Mouse (Mus musculus) heart, embryonic 10.5 days (tissue): ENCODE results near the gene Micu1. TPM values are rescaled to one million over a fixed set of nuclear protein-coding genes. Genes with fewer than 3 reads are reported as not detected.

Experiments used
- DNase-seq: peaks from one replicate; pipeline ENCODE4 v3.0.0-alpha.2; 2017; ENCODE audit warnings: low spot score
- H3K27ac ChIP-seq: fragments of 300-500 bp; sonication (generic); 2 replicates; pipeline ENCODE4 v1.5.1; 2016; ENCODE audit warnings: mild to moderate bottlenecking
- H3K27me3 ChIP-seq: fragments of 300-500 bp; sonication (generic); 2 replicates; pipeline ENCODE4 v1.6.1; 2016; ENCODE audit warnings: mild to moderate bottlenecking; ENCODE audit not compliant: poor library complexity, insufficient read depth, severe bottlenecking
- H3K36me3 ChIP-seq: fragments of 300-500 bp; sonication (generic); 2 replicates; pipeline ENCODE4 v1.6.1; 2016; ENCODE audit warnings: mild to moderate bottlenecking, moderate library complexity
- H3K4me1 ChIP-seq: fragments of 300-500 bp; sonication (generic); 2 replicates; pipeline ENCODE4 v1.6.1; 2016; ENCODE audit warnings: mild to moderate bottlenecking
- H3K4me3 ChIP-seq: fragments of 300-500 bp; sonication (generic); 2 replicates; pipeline ENCODE4 v1.5.1; 2016; ENCODE audit warnings: mild to moderate bottlenecking, moderate library complexity
- H3K9me3 ChIP-seq: fragments of 300-500 bp; sonication (generic); 2 replicates; pipeline ENCODE4 v1.6.1; 2016; ENCODE audit warnings: mild to moderate bottlenecking, moderate library complexity
- WGBS: fragments of 180-500 bp; shearing (Covaris S2); methylation state at CpG from one replicate; pipeline ENCODE4 v1.1.7; 2016; 5-methylcytosine and 5-hydroxymethylcytosine counted together
- polyA plus RNA-seq: library from polyadenylated mRNA; unstranded; fragments of >200 nt; fragmentation: Nextera tagmentation; extraction: Ambion mirVana; gene quantifications from 2 replicates; pipeline ENCODE4 v1.2.1, GENCODE M21; 2016

The Micu1 gene
- polyA plus RNA-seq, 1 experiment from 2014 or later = 45.4 TPM

DNA sequence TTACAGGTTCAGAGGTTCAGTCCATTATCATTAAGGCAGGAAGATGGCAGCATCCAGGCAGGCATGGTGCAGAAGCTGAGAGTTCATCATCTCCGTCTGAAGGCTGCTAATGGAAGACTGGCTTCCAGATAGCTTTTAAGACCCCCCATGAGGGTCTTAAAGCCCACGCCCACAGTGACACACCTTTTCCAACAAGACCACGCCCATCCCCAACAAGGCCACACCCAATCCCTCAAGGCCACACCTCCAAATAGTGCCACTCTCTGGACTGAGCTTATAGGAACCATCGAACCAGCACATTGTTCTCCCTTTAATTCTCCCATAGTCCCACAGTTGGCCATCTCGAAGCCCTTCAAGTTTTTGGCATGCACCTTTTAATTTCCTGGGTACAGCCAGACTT lies 2.8 kb upstream of the Micu1 start:
- WGBS = 76% methylated on average over 5 of the region's 5 CpGs
- H3K4me3 ChIP-seq = no peak overlapping the region
- no peaks in the 10 kb centered on the region for H3K9me3 ChIP-seq
- H3K36me3 ChIP-seq = no peaks in the 10 kb centered on the region
- no peak overlapping the region for H3K27ac ChIP-seq
- H3K4me1 ChIP-seq = peaks cover 19% of the 10 kb centered on the region; the same call in 1 of the 2 replicates
- DNase-seq = no peak
- no peaks in the 10 kb centered on the region for H3K27me3 ChIP-seq

DNA sequence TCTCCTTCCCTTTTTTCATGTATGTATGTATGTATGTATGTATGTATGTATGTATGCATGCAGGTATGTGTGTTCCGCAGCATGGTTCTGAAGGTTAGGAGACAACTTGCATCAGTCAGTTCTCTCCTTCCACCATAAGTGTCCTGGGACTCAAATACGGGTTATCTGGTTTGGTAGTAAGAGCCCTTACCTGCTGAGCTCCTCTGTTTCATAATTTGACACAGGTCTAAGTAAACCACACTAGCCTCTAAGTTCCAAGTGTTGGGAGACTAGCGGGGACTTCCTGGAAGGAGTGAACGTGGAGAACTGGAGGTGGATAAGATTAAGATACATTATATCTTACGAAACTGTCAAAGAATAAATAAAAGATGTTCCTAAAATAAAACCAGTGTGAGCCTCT lies 472 bp upstream of the Micu1 start:
- no peaks in the 10 kb centered on the region for H3K27me3 ChIP-seq
- no peak for DNase-seq
- WGBS = 40% methylated on average over 5 of the region's 5 CpGs
- no peaks in the 10 kb centered on the region for H3K9me3 ChIP-seq
- H3K27ac ChIP-seq = 0 out of 2 replicates have a peak overlapping the region, but pooled peaks have one; percentile 86
- H3K36me3 ChIP-seq = no peaks in the 10 kb centered on the region
- H3K4me1 ChIP-seq = peaks cover 19% of the 10 kb centered on the region; the same call in 1 of the 2 replicates
- peak overlapping the region; percentile 78 for H3K4me3 ChIP-seq

DNA sequence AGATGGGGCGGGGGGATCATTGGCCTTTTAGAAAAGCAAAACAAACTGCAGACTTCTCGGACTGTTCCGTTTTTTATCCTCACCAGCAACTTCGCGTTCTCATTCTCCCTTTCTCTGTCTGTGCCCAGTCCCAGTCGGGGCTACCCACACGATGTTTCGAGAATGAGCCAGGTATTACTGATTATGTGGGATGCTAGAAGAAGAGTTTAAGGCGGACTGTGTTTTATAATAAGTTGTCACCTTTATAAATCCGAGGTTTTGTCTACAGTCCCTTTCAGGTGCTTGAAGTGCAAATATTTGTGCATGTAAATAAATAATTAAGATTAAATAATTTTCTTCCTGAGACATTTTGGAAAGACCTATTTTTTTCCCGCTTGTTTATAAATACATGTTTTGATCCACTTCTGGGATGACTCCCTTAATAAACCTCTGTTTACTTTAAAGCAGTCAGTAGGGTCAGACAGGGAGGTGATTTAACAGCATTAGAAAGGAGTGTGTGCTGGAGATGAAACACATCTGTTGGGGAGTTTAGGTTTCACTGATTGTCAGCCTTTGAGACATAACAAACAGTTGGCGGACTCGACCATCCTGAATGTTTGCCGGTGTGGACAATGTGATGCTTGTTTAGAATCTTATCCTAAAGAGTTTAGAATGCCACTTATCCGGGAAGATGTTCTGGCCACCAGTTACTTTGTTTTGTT lies 933 bp downstream of the Micu1 start:
- peak overlapping the region; percentile 78 for H3K4me3 ChIP-seq
- 15% methylated on average over 15 of the region's 15 CpGs for WGBS
- no peaks in the 10 kb centered on the region for H3K9me3 ChIP-seq
- peaks cover 19% of the 10 kb centered on the region; the same call in 1 of the 2 replicates for H3K4me1 ChIP-seq
- no peak for DNase-seq
- no peaks in the 10 kb centered on the region for H3K36me3 ChIP-seq
- no peaks in the 10 kb centered on the region for H3K27me3 ChIP-seq
- H3K27ac ChIP-seq = peak overlapping the region; percentile 86

DNA sequence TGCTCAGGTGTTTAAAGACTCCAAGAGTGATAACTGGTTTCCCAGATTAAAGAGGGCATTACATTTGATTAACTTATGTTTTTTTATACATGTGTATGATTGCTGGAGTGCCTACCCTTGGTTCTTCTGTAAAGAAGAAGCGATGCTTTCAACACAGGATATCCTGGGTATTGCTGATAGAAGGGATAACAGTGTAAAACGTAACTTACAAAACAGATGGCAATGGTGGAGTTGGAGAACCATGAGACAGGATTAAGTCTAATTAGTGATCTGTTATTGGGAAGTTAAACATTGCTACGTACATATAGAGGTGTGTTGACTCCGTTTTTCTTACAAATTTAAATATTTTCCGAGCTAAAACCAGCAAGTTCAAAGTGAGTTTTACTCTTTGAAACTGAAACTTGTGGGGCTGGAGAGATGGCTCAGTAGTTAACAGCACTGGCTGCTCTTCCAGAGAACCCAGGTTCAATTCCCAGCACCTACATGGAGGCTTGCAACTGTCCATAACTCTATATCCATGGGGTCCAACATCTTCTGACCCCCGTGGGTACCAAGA lies 4.8 kb downstream of the Micu1 start:
- no peak for DNase-seq
- Histone ChIP-seq H3K4me3 (no peak overlapping the region), H3K27ac (no peak overlapping the region), H3K27me3 (no peaks in the 10 kb centered on the region), H3K4me1 (peaks cover 15% of the 10 kb centered on the region; the same call in 1 of the 2 replicates), H3K36me3 (peaks cover 14% of the 10 kb centered on the region), H3K9me3 (no peaks in the 10 kb centered on the region)
- 81% methylated on average over 6 of the region's 6 CpGs for WGBS

DNA sequence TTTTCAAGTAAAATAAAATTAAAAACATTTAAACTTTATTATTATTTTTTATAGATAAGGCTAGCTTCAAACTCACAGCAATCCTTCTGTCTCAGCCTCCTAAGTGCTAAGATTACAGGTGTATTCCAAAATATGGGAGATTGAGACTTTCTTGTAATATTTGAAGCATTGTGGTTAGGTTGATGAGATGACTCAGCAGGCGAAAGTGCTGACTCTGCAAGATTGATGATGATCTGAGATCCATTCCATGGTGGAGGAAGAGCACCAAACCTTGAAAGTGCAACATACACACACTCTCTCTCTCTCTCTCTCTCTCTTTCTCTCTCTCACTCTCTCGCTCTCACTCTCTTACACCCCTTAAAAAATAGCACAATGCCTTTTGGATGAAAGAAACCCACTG lies 5.3 kb downstream of the Micu1 start:
- no peak overlapping the region for H3K27ac ChIP-seq
- WGBS = 75% methylated on average over 2 of the region's 2 CpGs
- H3K9me3 ChIP-seq = no peaks in the 10 kb centered on the region

DNA sequence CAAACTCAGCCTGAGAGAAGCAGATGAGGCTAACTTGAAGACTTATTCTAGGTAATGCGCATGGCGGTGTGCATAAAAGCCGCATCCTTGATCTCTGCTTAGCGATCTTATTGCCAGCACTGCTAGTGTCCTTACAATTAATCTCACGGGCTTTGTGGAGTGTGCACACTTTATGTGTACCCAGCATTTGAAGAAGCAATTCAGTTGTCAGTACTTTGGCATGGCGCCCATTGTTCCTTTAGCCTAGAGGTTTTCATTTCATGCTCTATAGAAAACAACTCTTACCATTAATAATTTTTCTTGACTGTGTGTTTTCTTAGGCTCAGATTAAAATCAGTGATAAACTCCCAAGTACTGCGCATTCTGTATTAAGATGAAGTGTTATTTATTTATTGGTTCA lies 7.0 kb downstream of the Micu1 start:
- Histone ChIP-seq H3K27me3 (no peaks in the 10 kb centered on the region), H3K9me3 (no peaks in the 10 kb centered on the region), H3K27ac (no peak overlapping the region), H3K4me3 (no peak overlapping the region), H3K4me1 (no peaks in the 10 kb centered on the region), H3K36me3 (peaks cover 15% of the 10 kb centered on the region)
- 89% methylated on average over 7 of the region's 7 CpGs for WGBS
- no peak for DNase-seq

More for the DNA sequence above, 5.3 kb downstream of the Micu1 start:
- H3K27me3 ChIP-seq = no peaks in the 10 kb centered on the region
- DNase-seq = no peak
- no peak overlapping the region for H3K4me3 ChIP-seq
- peaks cover 15% of the 10 kb centered on the region for H3K36me3 ChIP-seq
- H3K4me1 ChIP-seq = peaks cover 12% of the 10 kb centered on the region; the same call in 1 of the 2 replicates

DNA sequence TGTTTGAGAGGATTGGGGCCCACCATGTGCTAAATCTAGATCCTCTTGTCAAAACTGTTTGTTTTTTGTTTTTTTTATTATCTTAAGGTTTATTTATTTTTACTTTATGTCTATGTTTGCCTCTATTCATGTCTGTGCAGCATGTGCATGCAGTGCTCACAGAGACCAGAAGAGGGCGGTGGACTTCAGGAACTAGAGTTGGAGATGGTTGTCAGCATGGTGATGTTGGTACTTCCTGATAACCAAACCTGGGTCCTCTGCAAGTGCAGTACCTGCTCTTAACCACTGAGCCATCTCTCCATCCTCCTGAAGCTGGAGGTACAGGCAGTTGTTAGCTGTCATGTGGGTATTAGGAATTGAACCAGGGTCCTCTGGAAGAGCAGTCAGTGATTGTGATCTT lies 8.0 kb downstream of the Micu1 start:
- no peaks in the 10 kb centered on the region for H3K4me1 ChIP-seq
- no peaks in the 10 kb centered on the region for H3K27me3 ChIP-seq
- H3K9me3 ChIP-seq = no peaks in the 10 kb centered on the region
- WGBS = 78% methylated on average over 1 of the region's 1 CpGs
- no peak for DNase-seq
- H3K4me3 ChIP-seq = no peak overlapping the region
- H3K36me3 ChIP-seq = peaks cover 15% of the 10 kb centered on the region
- no peak overlapping the region for H3K27ac ChIP-seq

DNA sequence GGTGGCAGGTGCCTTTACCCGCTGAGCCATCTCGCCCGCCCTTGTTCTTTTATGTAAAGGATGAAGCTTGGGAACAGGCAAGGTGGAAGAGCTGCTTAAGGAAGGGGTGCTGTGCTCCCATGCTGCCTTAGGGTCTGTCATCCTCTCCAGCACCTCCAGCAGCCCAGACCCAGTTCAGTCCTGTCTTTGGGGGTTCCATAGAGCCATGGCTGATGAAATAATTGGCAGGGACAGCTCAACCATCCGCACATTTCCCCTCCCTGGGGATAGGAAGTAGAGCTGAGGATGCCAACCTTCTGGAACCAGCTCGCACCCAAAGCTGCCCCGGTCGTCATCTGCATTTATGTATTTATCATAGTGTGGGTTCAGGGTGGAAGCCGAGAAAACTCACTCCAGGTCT lies 9.8 kb downstream of the Micu1 start:
- WGBS = 96% methylated on average over 8 of the region's 8 CpGs

DNA sequence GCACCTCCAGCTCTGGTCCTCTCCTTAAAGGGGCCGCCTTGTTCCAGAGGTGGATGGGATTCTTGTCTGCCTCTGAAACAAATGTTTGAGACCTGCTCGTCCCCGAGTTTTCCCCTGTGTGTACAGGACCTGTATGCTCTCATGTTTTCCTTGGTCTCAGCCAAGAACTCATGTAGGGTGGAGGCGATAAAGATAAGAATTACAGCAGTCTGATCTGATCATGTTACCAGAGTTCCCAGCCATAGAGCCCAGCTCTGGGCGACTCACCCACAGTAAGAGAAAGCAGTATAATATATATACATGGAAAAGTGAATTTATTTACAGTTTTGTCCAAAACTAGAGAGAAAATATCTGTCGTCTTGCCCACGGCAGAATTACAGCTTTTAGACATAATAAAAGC lies 17.7 kb downstream of the Micu1 start:
- Histone ChIP-seq H3K36me3 (no peaks in the 10 kb centered on the region), H3K4me3 (no peak overlapping the region), H3K27me3 (no peaks in the 10 kb centered on the region), H3K27ac (no peak overlapping the region), H3K4me1 (peaks cover 23% of the 10 kb centered on the region), H3K9me3 (no peaks in the 10 kb centered on the region)
- no peak for DNase-seq
- 75% methylated on average over 7 of the region's 7 CpGs for whole genome bisulfite sequencing

More for the DNA sequence above, 9.8 kb downstream of the Micu1 start:
- DNase-seq = no peak
- Histone ChIP-seq H3K27ac (no peak overlapping the region), H3K36me3 (peaks cover 15% of the 10 kb centered on the region), H3K4me1 (no peaks in the 10 kb centered on the region), H3K9me3 (no peaks in the 10 kb centered on the region), H3K27me3 (no peaks in the 10 kb centered on the region), H3K4me3 (no peak overlapping the region)

DNA sequence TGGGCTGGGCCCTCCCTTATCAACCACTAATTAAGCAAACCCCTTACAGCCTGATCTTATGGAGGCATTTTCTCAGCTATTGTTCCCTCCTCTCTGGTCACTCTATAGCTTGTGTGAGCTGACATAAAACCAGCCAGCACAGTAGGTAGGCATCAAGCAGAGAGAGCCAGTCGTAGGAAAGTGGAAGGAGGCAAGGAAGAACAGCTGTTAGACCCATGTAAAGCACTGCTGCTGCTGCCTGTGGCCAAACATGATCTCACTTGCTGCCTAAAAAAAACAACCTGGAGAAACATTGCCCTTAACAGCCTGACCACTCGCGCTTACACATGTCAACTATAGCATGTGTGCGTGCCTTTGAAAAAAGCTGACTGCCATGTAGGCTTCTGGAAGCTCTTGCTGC lies 19.3 kb downstream of the Micu1 start:
- Histone ChIP-seq H3K36me3 (no peaks in the 10 kb centered on the region), H3K4me1 (peaks cover 38% of the 10 kb centered on the region), H3K9me3 (no peaks in the 10 kb centered on the region), H3K4me3 (no peak overlapping the region), H3K27ac (no peak overlapping the region), H3K27me3 (no peaks in the 10 kb centered on the region)
- 86% methylated on average over 4 of the region's 4 CpGs for WGBS
- DNase-seq = no peak

DNA sequence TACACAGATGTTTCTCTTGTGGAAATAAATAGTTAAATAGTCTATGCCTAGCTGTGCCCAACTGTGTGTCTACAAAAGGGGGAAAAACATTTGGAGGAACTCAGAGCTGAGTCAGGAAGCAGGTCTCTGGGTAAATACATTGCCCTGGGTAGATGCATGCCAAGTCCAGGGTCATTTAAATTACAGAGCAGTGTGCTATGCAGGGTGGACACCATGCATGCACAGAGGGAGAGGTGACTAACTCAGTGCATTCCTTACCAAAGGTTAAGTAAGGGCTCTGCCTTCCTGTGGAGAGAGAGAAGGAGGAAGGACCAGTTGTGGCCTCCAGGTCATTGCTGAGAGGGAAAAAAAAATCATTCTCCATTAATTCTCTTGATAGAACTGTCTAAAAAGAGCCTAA lies 22.4 kb downstream of the Micu1 start:
- Histone ChIP-seq H3K27ac (peak overlapping the region; percentile 38; the same call in 1 of the 2 replicates), H3K4me3 (no peak overlapping the region), H3K27me3 (no peaks in the 10 kb centered on the region), H3K4me1 (peaks cover 40% of the 10 kb centered on the region), H3K9me3 (no peaks in the 10 kb centered on the region), H3K36me3 (no peaks in the 10 kb centered on the region)
- no peak for DNase-seq

DNA sequence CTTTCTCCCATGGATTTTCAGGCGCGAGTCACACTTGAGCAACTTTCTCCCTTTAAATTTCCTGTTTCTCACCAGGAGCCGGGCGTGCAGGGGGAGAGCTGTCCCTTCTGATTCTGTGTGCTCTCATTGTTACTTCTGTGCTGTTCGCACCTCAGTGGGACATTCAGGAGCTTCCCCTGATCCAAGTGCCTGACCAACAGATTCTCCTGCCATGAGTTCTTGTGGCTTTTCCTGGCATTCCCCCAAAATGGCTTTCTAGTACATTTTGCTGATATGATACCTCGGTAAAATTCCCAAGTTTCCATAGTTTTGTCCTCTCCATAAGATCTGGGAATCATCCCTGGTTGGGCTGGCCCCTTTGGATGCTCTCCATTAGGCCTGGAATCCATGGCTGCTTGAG lies 25.0 kb downstream of the Micu1 start:
- peaks cover 33% of the 10 kb centered on the region for H3K4me1 ChIP-seq
- H3K9me3 ChIP-seq = no peaks in the 10 kb centered on the region

DNA sequence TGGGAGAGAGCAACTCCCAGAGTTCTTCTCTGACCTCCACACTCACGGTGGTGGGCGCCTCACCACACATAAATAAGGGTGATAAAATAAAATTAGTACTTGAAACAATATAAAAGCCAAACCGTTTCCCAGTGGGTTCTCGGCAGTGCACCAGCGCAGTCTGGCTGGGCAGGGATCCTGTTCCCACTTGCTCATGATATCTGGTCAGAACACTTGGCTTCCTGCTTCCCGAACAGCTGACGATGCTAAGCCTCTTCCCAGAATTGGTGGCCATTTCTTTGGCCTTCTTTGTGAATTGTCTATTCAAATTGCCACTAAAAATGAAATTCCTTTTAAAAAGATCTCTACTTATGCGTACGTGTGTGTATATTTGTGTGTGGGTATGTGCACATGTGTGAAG lies 27.0 kb downstream of the Micu1 start:
- H3K4me1 ChIP-seq = peaks cover 25% of the 10 kb centered on the region
- H3K4me3 ChIP-seq = no peak overlapping the region
- no peaks in the 10 kb centered on the region for H3K27me3 ChIP-seq
- no peak overlapping the region for H3K27ac ChIP-seq
- 80% methylated on average over 9 of the region's 9 CpGs for WGBS
- no peak for DNase-seq
- H3K9me3 ChIP-seq = no peaks in the 10 kb centered on the region
- H3K36me3 ChIP-seq = peaks cover 17% of the 10 kb centered on the region

More for the DNA sequence above, 25.0 kb downstream of the Micu1 start:
- DNase-seq = no peak
- Histone ChIP-seq H3K4me3 (no peak overlapping the region), H3K27ac (no peak overlapping the region), H3K27me3 (no peaks in the 10 kb centered on the region), H3K36me3 (no peaks in the 10 kb centered on the region)
- 46% methylated on average over 6 of the region's 6 CpGs for WGBS
